Mouse (Mus musculus): ENCODE results near the gene Tfpi.
"Not testable (repeated sequence)": the region's sequence is repeated elsewhere in the genome, so short reads cannot be mapped to it uniquely, and the experiment has no call there.

Gene Tfpi

DNA sequence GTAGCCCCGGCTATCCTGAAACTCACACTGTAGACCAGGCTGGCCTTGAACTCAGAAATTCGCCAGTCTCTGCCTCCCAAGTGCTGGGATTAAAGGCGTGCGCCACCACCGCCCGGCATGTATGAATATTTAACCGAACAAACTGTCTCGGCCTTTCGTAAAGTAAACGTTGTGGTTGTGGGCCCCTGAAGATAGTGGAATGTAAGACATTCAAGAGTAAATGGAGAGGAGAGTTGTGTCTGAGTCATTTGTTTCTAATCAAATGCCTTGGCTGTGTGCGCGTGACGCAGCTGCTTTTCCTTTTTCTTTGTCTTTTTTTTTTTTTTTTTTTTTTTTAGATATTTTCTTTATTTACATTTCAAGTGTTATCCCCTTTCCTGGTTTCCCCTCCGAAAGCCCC lies 88.0 kb downstream of the Tfpi start:
- DNase-seq (ENCODE audit: low spot score in 2 of 2): not testable (repeated sequence)

DNA sequence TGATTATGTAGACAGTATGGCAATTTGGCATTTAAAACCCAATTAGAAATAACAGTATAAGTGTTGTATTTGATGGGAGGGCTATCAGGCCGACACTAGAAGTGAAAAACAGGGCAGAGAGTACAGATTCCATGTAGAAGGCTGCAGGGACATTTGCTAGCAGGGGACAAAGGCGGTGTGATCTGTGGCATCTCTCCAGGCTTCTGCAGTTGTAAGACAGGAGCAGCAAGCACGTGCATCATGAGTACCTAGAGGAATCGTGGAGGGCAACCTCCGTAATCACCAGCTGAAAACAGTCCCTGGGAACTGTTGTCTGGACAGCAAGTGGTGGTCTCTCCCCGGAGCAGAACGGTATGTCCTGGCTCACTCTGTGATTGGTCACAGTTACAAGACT lies 88.6 kb downstream of the Tfpi start:
- no peak for DNase-seq (ENCODE audit: low spot score in 2 of 2)

- no peak for DNase-seq (ENCODE audit: low spot score in 2 of 2)
Measured at GRCm38 (mm10) chr2:84387394-84388022, 89.1 kb downstream of the Tfpi start.

GRCm38 (mm10) chr2:84386563-84387393 lies 89.8 kb downstream of the Tfpi start:
- DNase-seq (ENCODE audit: low spot score in 2 of 2): no peak

- DNase-seq (ENCODE audit: low spot score in 2 of 2): no peak
Measured at GRCm38 (mm10) chr2:84384911-84385693, 91.5 kb downstream of the Tfpi start.

GRCm38 (mm10) chr2:84383828-84384227 lies 92.7 kb downstream of the Tfpi start:
- DNase-seq (ENCODE audit: low spot score in 2 of 2): no peak
